Mouse (Mus musculus): ENCODE data around the gene Usp25. TPM values are rescaled to one million over a fixed set of nuclear protein-coding genes. Genes with fewer than 3 reads are reported as not detected.

Usp25 gene
- polyA plus RNA-seq, 1 experiment from 2014 or later = 6.4 TPM

DNA sequence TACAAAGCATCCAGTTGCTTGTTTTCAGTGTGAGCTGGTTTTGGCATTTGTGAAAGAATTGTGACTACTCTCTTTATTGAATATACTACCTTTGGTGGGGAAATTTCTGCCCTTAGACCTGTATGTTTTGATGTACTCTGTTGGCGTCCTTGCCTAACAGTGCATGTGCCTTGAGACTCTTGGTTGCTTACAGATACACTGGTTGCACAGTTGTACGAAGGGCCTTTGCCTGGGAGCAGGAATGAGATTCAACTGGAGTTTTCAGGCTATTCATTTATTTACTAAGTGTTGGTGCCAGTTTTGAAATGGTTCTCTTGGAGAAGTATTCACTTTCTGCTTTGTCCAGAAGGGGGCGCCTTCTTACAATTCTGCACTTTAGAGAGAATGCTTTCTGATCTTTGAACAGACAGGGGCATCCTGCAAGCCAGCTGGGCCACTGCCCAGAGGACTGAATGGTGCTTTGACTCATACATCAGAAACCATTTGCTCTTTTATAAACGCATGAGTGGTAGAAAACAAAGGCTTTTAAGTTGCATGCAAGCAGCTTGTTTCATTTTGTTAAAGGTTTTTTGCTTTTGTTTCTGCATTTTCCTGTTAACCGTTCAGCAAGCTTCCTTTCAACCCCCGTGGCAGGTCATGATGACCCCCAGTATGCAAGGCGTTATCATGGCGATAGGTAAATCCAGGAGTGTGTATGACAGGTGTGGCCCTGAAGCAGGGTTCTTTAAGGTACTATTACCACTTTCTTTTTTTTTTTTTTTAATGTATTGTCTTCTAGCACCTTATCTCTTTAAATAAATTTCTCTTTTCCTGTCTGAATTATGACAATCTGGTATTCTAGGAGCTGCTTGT lies 85.7 kb downstream of the Usp25 start:
- H3K27ac ChIP-seq (ENCODE audit: low read depth, low read length) = no peak overlapping the region
- WGBS = 32% methylated on average over 8 of the region's 8 CpGs
- H3K4me2 ChIP-seq (ENCODE audit: low read length) = peak overlapping the region; percentile 33

GRCm38 (mm10) chr16:77103637-77104264 lies 90.2 kb downstream of the Usp25 start:
- Histone ChIP-seq H3K27ac (ENCODE audit: low read depth, low read length) (no peak overlapping the region), H3K4me1 (ENCODE audit: control insufficient read depth, insufficient read depth, low read depth, low read length) (no peaks in the 10 kb centered on the region), H3K36me3 (ENCODE audit: control insufficient read depth, insufficient read depth, low read length) (peaks cover under 1% of the 10 kb centered on the region; the same call in 1 of the 2 replicates), H3K9ac (ENCODE audit: low read depth, low read length) (no peak overlapping the region), H3K4me2 (ENCODE audit: low read length) (no peak overlapping the region), H3K4me3 (ENCODE audit: low read length) (no peak overlapping the region), H3K27me3 (replicated peaks; ENCODE audit: control insufficient read depth, insufficient read depth, low read length) (no peaks in the 10 kb centered on the region), H3K9me3 (ENCODE audit: control insufficient read depth, low read length) (no peaks in the 10 kb centered on the region)
- 95% methylated on average over 5 of the region's 5 CpGs for WGBS
- ATAC-seq = no peak

More for the DNA sequence above, 85.7 kb downstream of the Usp25 start:
- no peaks in the 10 kb centered on the region for H3K27me3 ChIP-seq (replicated peaks; ENCODE audit: control insufficient read depth, insufficient read depth, low read length)
- no peak overlapping the region for H3K4me3 ChIP-seq (ENCODE audit: low read length)
- no peaks in the 10 kb centered on the region for H3K4me1 ChIP-seq (ENCODE audit: control insufficient read depth, insufficient read depth, low read depth, low read length)
- H3K36me3 ChIP-seq (ENCODE audit: control insufficient read depth, insufficient read depth, low read length) = no peaks in the 10 kb centered on the region; the same call in 1 of the 2 replicates
- H3K9ac ChIP-seq (ENCODE audit: low read depth, low read length) = no peak overlapping the region
- peak; percentile 92 for ATAC-seq
- no peaks in the 10 kb centered on the region for H3K9me3 ChIP-seq (ENCODE audit: control insufficient read depth, low read length)

- 91% methylated on average over 1 of the region's 1 CpGs for WGBS
- H3K4me2 ChIP-seq (ENCODE audit: low read length) = no peak overlapping the region
- ATAC-seq = no peak
These were observed 97.8 kb downstream of the Usp25 start for GRCm38 (mm10) chr16:77111268-77111667.

GRCm38 (mm10) chr16:77125908-77126307 lies 112.4 kb downstream of the Usp25 start:
- Histone ChIP-seq H3K27ac (ENCODE audit: low read depth, low read length) (no peak overlapping the region), H3K9ac (ENCODE audit: low read depth, low read length) (no peak overlapping the region), H3K4me2 (ENCODE audit: low read length) (no peak overlapping the region), H3K9me3 (ENCODE audit: control insufficient read depth, low read length) (no peaks in the 10 kb centered on the region), H3K4me3 (ENCODE audit: low read length) (no peak overlapping the region), H3K36me3 (ENCODE audit: control insufficient read depth, insufficient read depth, low read length) (no peaks in the 10 kb centered on the region), H3K27me3 (replicated peaks; ENCODE audit: control insufficient read depth, insufficient read depth, low read length) (no peaks in the 10 kb centered on the region), H3K4me1 (ENCODE audit: control insufficient read depth, insufficient read depth, low read depth, low read length) (peaks cover 2% of the 10 kb centered on the region; the same call in 1 of the 2 replicates)
- no peak for ATAC-seq
- WGBS = 64% methylated on average over 1 of the region's 1 CpGs

More at GRCm38 (mm10) chr16:77111268-77111667, 97.8 kb downstream of the Usp25 start:
- Histone ChIP-seq H3K9me3 (ENCODE audit: control insufficient read depth, low read length) (no peaks in the 10 kb centered on the region), H3K4me1 (ENCODE audit: control insufficient read depth, insufficient read depth, low read depth, low read length) (no peaks in the 10 kb centered on the region), H3K27ac (ENCODE audit: low read depth, low read length) (no peak overlapping the region), H3K36me3 (ENCODE audit: control insufficient read depth, insufficient read depth, low read length) (peaks cover 15% of the 10 kb centered on the region), H3K9ac (ENCODE audit: low read depth, low read length) (no peak overlapping the region), H3K27me3 (replicated peaks; ENCODE audit: control insufficient read depth, insufficient read depth, low read length) (no peaks in the 10 kb centered on the region), H3K4me3 (ENCODE audit: low read length) (no peak overlapping the region)

DNA sequence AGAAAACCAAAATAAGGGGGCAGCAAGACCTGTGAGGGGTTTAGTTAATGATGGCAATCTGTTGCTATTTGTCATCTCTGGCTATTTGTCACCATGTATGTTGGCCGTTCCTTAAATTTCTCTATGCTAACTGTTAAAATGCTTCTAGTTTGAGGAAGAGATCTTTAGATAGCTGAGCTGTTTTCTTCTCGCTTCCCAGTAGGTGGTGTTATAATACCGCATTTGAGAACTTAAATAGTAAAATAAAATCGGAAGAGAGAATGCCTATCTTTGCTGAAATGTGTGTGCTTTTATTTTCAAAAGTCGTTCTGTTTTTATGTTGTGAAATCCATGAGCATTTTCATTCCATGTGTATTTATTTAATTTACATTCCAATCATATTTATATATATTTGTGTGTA lies 115.2 kb downstream of the Usp25 start:
- H3K9me3 ChIP-seq (ENCODE audit: control insufficient read depth, low read length) = no peaks in the 10 kb centered on the region
- H3K27me3 ChIP-seq (replicated peaks; ENCODE audit: control insufficient read depth, insufficient read depth, low read length) = no peaks in the 10 kb centered on the region
- H3K27ac ChIP-seq (ENCODE audit: low read depth, low read length) = no peak overlapping the region
- peaks cover 2% of the 10 kb centered on the region; the same call in 1 of the 2 replicates for H3K4me1 ChIP-seq (ENCODE audit: control insufficient read depth, insufficient read depth, low read depth, low read length)
- no peaks in the 10 kb centered on the region for H3K36me3 ChIP-seq (ENCODE audit: control insufficient read depth, insufficient read depth, low read length)
- no peak overlapping the region for H3K9ac ChIP-seq (ENCODE audit: low read depth, low read length)
- ATAC-seq = peak; percentile 58; the same call in 1 of the 2 replicates
- H3K4me2 ChIP-seq (ENCODE audit: low read length) = no peak overlapping the region
- H3K4me3 ChIP-seq (ENCODE audit: low read length) = no peak overlapping the region
- WGBS = 24% methylated on average over 5 of the region's 5 CpGs

DNA sequence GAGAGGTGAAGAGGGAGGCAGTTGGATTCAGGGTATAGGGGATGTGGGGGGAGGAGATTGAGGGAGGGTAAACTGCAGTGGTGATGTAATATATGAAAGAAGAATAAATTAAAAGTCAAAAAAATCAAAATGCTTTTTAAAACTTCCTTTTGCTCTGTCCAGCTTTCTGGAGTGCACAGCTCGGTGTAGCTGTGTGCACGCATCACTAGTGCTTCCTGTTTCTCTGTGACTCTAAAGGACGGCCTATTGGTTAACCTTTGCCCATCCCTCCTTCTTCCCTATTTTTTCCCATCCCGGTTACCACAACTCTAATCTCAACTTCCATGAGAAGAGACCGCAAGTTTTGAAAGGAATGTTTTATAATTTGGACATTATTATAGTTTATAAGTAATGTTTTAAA lies 119.5 kb downstream of the Usp25 start:
- no peak for ATAC-seq
- no peaks in the 10 kb centered on the region for H3K9me3 ChIP-seq (ENCODE audit: control insufficient read depth, low read length)
- WGBS = 89% methylated on average over 5 of the region's 5 CpGs
- no peak overlapping the region for H3K4me2 ChIP-seq (ENCODE audit: low read length)
- no peaks in the 10 kb centered on the region for H3K27me3 ChIP-seq (replicated peaks; ENCODE audit: control insufficient read depth, insufficient read depth, low read length)
- H3K9ac ChIP-seq (ENCODE audit: low read depth, low read length) = no peak overlapping the region
- H3K4me3 ChIP-seq (ENCODE audit: low read length) = no peak overlapping the region
- no peaks in the 10 kb centered on the region for H3K36me3 ChIP-seq (ENCODE audit: control insufficient read depth, insufficient read depth, low read length)
- peaks cover 2% of the 10 kb centered on the region; the same call in 1 of the 2 replicates for H3K4me1 ChIP-seq (ENCODE audit: control insufficient read depth, insufficient read depth, low read depth, low read length)
- H3K27ac ChIP-seq (ENCODE audit: low read depth, low read length) = no peak overlapping the region

DNA sequence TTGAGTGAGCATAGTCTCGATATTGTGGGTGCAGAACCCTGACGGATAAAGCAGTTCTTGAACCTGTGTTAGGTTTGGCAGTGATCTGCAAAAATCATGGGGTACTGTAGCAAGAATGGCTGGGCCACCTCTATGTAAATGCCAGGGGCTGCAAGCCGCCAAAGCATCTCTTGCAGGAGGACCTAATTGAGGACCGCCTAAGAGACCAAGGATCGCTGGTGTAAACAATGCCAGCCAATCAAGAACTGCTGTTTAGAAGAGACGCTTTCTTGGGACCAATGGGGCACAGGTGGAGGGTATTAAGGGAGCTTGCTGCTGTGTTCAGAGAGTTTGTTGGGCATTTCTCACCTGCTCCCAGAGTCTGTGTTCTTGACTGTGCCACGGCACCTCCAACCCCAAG lies 127.1 kb downstream of the Usp25 start:
- Histone ChIP-seq H3K9ac (ENCODE audit: low read depth, low read length) (no peak overlapping the region), H3K27ac (ENCODE audit: low read depth, low read length) (no peak overlapping the region), H3K4me3 (ENCODE audit: low read length) (no peak overlapping the region), H3K4me2 (ENCODE audit: low read length) (no peak overlapping the region), H3K27me3 (replicated peaks; ENCODE audit: control insufficient read depth, insufficient read depth, low read length) (no peaks in the 10 kb centered on the region), H3K36me3 (ENCODE audit: control insufficient read depth, insufficient read depth, low read length) (no peaks in the 10 kb centered on the region), H3K9me3 (ENCODE audit: control insufficient read depth, low read length) (peaks cover 3% of the 10 kb centered on the region; the same call in 1 of the 2 replicates), H3K4me1 (ENCODE audit: control insufficient read depth, insufficient read depth, low read depth, low read length) (no peaks in the 10 kb centered on the region)
- 93% methylated on average over 7 of the region's 7 CpGs for WGBS
- no peak for ATAC-seq

DNA sequence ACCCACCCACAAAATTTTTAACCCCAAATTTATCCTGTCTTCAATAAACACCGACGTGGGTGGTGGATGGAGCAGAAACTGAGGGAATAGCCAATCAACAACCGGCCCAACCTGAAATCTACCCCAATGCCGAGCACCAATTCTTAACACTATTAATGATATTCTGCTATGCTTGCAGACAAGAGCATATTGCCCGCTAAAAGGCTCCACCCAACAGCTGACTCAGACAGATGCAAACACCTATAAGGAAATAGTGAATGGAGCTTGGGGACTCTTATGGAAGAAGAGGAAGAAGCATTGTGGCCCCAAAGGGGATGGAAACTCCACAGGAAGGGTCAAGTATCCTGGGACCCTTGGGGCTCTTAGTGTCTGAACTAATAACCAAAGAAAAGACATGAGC lies 133.3 kb downstream of the Usp25 start:
- peaks cover 3% of the 10 kb centered on the region; the same call in 1 of the 2 replicates for H3K9me3 ChIP-seq (ENCODE audit: control insufficient read depth, low read length)
- H3K4me1 ChIP-seq (ENCODE audit: control insufficient read depth, insufficient read depth, low read depth, low read length) = no peaks in the 10 kb centered on the region
- no peaks in the 10 kb centered on the region for H3K36me3 ChIP-seq (ENCODE audit: control insufficient read depth, insufficient read depth, low read length)
- H3K9ac ChIP-seq (ENCODE audit: low read depth, low read length) = no peak overlapping the region
- 99% methylated on average over 5 of the region's 5 CpGs for WGBS
- ATAC-seq = no peak
- no peak overlapping the region for H3K4me2 ChIP-seq (ENCODE audit: low read length)
- no peak overlapping the region for H3K27ac ChIP-seq (ENCODE audit: low read depth, low read length)
- H3K4me3 ChIP-seq (ENCODE audit: low read length) = no peak overlapping the region
- H3K27me3 ChIP-seq (replicated peaks; ENCODE audit: control insufficient read depth, insufficient read depth, low read length) = no peaks in the 10 kb centered on the region

DNA sequence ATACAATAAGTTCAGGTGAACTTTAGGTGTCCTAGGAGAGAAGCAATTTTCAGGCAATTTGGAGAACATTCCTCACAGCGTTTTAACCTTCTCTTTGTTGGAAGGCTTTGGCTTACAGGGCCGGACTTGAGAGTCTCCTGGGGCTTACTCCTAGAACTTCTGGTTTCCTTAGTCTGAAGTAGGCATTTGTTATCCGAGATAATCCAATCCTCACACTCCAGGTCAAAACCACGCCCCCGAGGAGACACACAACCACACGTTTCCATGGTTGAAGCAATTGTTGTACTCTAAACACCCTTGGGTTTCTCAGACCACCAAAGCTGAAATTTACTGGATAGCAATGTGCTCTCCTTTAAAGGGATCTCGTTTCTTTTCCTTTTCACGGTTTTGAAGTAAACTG lies 136.8 kb downstream of the Usp25 start:
- H3K27ac ChIP-seq (ENCODE audit: low read depth, low read length) = no peak overlapping the region
- no peaks in the 10 kb centered on the region for H3K36me3 ChIP-seq (ENCODE audit: control insufficient read depth, insufficient read depth, low read length)
- H3K9ac ChIP-seq (ENCODE audit: low read depth, low read length) = no peak overlapping the region
- ATAC-seq = no peak
- no peak overlapping the region for H3K4me3 ChIP-seq (ENCODE audit: low read length)
- H3K4me2 ChIP-seq (ENCODE audit: low read length) = no peak overlapping the region
- H3K9me3 ChIP-seq (ENCODE audit: control insufficient read depth, low read length) = no peaks in the 10 kb centered on the region
- no peaks in the 10 kb centered on the region for H3K27me3 ChIP-seq (replicated peaks; ENCODE audit: control insufficient read depth, insufficient read depth, low read length)
- WGBS = 68% methylated on average over 8 of the region's 8 CpGs
- H3K4me1 ChIP-seq (ENCODE audit: control insufficient read depth, insufficient read depth, low read depth, low read length) = no peaks in the 10 kb centered on the region

Data from hindbrain, embryonic 16.5 days (tissue).